Mouse (Mus musculus): Measurements from ENCODE around the gene Tpk1.

- TF ChIP-seq POLR2A (IDR thresholded peaks at IDR 0.05; ENCODE audit: borderline replicate concordance, control insufficient read depth, low read depth, low read length) (no peak), CTCF (IDR thresholded peaks at IDR 0.05; ENCODE audit: control insufficient read depth, insufficient read depth, low read length) (no peak)
Measured at GRCm38 (mm10) chr6:43395538-43395937, 270.5 kb downstream of the Tpk1 start.
